Mouse (Mus musculus): ENCODE measurements around the gene Olfr266.

GRCm38 (mm10) chr3:106832107-106832506, 6.0 kb upstream of the Olfr266 start:
- TF ChIP-seq CHD1 (IDR thresholded peaks at IDR 0.05; ENCODE audit: low read depth, low read length): no peak
- TF ChIP-seq BHLHE40 (IDR thresholded peaks at IDR 0.05; ENCODE audit: low read depth, low read length): no peak
- TF ChIP-seq MAFK (IDR thresholded peaks at IDR 0.05; ENCODE audit: insufficient replicate concordance, low read length): no peak
- TF ChIP-seq POLR2AphosphoS2 (IDR thresholded peaks at IDR 0.05; ENCODE audit: low read depth, low read length): no peak
- TF ChIP-seq CTCF (conservative IDR thresholded peaks at IDR 0.05 in 1 of 2, IDR thresholded peaks at IDR 0.05 in 1 of 2; ENCODE audit: low read depth in 2 of 2, low read length in 2 of 2): no peak
- TF ChIP-seq POLR2A (IDR thresholded peaks at IDR 0.05; ENCODE audit: low read depth, low read length): no peak
- TF ChIP-seq E2F4 (IDR thresholded peaks at IDR 0.05; ENCODE audit: insufficient replicate concordance, low read depth, low read length): no peak
- no peak for TF ChIP-seq ZKSCAN1 (IDR thresholded peaks at IDR 0.05; ENCODE audit: borderline replicate concordance, low read depth, low read length)
- no peak for TF ChIP-seq ZNF384 (IDR thresholded peaks at IDR 0.05; ENCODE audit: low read depth, low read length)
- no peak for TF ChIP-seq RAD21 (IDR thresholded peaks at IDR 0.05; ENCODE audit: low read depth, low read length)
- TF ChIP-seq RCOR1 (conservative IDR thresholded peaks at IDR 0.05; ENCODE audit: low read depth, low read length): no peak
- no peak for TF ChIP-seq SIN3A (IDR thresholded peaks at IDR 0.05; ENCODE audit: low read length)
- no peak for TF ChIP-seq USF1 (IDR thresholded peaks at IDR 0.05; ENCODE audit: low read depth, low read length)
- no peak for TF ChIP-seq HCFC1 (IDR thresholded peaks at IDR 0.05; ENCODE audit: low read depth, low read length)
